In the genomic region with DNA sequence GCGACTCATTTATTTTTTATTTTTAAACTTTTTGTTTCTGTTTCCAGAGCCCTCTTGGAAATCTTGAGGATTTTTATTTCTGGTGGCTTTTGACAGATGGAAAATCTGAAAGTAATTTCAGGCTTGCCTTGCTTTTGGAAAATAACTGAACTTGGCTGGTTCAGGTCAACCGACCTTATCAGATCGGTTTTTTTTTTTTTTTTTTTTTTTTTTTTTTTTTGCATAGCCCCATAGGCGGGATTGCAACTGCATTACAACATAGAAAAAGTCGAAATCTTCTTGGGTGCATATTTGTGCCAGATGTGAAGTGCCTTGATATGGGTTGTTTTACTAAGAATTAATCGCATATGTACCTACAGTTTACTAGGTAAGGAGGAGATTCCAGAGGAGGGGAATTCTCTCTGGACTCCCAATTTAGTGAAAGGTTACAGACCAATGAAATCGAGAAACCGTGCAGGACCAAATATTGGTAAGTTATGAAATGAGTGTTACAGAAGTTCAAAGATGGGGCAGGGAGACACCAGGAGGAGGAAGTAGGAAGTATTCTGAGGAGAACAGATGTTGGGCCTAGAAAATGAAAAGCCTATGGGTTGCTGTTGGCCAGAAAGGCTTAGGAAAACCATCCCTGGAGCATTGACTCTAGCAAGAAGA, we compare ENCODE assay signal across 1 mouse cellular context.
TF ChIP-seq lines count a peak whose summit lies in the region.

No protein-coding gene starts in this region.

TF ChIP-seq in MEL, 35 proteins besides CTCF, POLR2A, EP300 and RAD21 (continued from another document):
- 0 out of 2 replicates have a peak, but pooled peaks have one; percentile 13 for TF ChIP-seq MYB (IDR thresholded peaks at IDR 0.05; ENCODE audit: low read depth, low read length)
- TF ChIP-seq RCOR1 (IDR thresholded peaks at IDR 0.05; ENCODE audit: low read depth, low read length), result no peak; the same call in none of the 2 replicates
- TF ChIP-seq MXI1 (IDR thresholded peaks at IDR 0.05; ENCODE audit: low read depth, low read length), result no peak; the same call in 1 of the 2 replicates
- TF ChIP-seq GATA1 (IDR thresholded peaks at IDR 0.05; ENCODE audit: low read depth, low read length), result peak; percentile 83
- no peak for TF ChIP-seq E2F4 (IDR thresholded peaks at IDR 0.05; ENCODE audit: borderline replicate concordance, low read depth, low read length)
- TF ChIP-seq NRF1 (IDR thresholded peaks at IDR 0.05; ENCODE audit: insufficient read depth, low read depth, low read length, poor library complexity, severe bottlenecking), result no peak
- TF ChIP-seq ZMIZ1 (IDR thresholded peaks at IDR 0.05; ENCODE audit: low read depth, low read length), result no peak
- no peak for TF ChIP-seq MYC (IDR thresholded peaks at IDR 0.05; ENCODE audit: low read depth, low read length)
- no peak for TF ChIP-seq CHD2 (IDR thresholded peaks at IDR 0.05; ENCODE audit: low read length)
- peak; percentile 99 for TF ChIP-seq ZNF384 (IDR thresholded peaks at IDR 0.05; ENCODE audit: low read depth, low read length)
- TF ChIP-seq TBP (IDR thresholded peaks at IDR 0.05; ENCODE audit: low read depth, low read length), result 0 out of 2 replicates have a peak, but pooled peaks have one; percentile 12
- TF ChIP-seq SIN3A (IDR thresholded peaks at IDR 0.05; ENCODE audit: low read length), result no peak; the same call in 1 of the 2 replicates
- no peak for TF ChIP-seq NELFE (IDR thresholded peaks at IDR 0.05; ENCODE audit: low read depth, low read length)
- TF ChIP-seq TCF12 (IDR thresholded peaks at IDR 0.05; ENCODE audit: low read depth, low read length), result peak; percentile 43; the same call in 1 of the 2 replicates
- no peak for TF ChIP-seq SMC3 (IDR thresholded peaks at IDR 0.05; ENCODE audit: low read depth, low read length)
- no peak for TF ChIP-seq MAX (IDR thresholded peaks at IDR 0.05; ENCODE audit: low read length)
- no peak for TF ChIP-seq ZC3H11A (IDR thresholded peaks at IDR 0.05; ENCODE audit: low read depth, low read length)
- TF ChIP-seq UBTF (IDR thresholded peaks at IDR 0.05; ENCODE audit: borderline replicate concordance, insufficient read depth, low read depth, low read length), result no peak
- no peak for TF ChIP-seq TAL1 (IDR thresholded peaks at IDR 0.05; ENCODE audit: low read length)
